Mouse (Mus musculus) gastrocnemius, adult 8-10 months (tissue): ENCODE results near the gene Ros1. TPM values are rescaled to one million over a fixed set of nuclear protein-coding genes. Genes with fewer than 3 reads are reported as not detected.

Experiments
- DNase-seq, 2 experiments: peaks; one replicate each; pipeline ENCODE4 v3.0.0; 2022; ENCODE audit warnings: low spot score in 2 of 2
- total RNA-seq, 4 experiments: library from RNA; stranded (reverse); gene quantifications; 2 replicates each; pipeline ENCODE4 v1.2.4; 2022

The Ros1 gene
- total RNA-seq, 4 experiments from 2014 or later, result 0.05 to 0.08 TPM; not detected in 2

- no peak for DNase-seq
These were observed 34.4 kb downstream of the Ros1 start for GRCm38 (mm10) chr10:52160604-52161003.

DNA sequence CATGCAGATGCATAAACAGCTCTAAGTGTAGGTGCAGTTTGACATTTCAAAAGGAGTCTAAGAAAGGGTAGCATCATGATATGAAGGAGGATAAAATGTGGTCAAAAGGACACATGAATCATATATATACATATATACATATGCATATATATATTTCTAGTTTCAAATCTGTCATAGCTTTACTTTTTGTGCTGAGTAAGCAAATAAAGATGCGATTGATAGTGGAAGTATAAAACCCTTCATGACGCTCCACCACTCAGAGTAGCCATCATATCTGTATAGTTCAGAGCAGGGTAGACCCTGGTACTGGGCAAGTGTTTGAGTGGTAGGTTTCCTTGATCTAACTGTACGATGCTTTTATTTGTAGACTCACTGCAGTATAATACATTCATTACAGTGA lies 35.3 kb downstream of the Ros1 start:
- DNase-seq, result no peak

GRCm38 (mm10) chr10:52133354-52134074 lies 61.5 kb downstream of the Ros1 start:
- DNase-seq, result no peak

DNA sequence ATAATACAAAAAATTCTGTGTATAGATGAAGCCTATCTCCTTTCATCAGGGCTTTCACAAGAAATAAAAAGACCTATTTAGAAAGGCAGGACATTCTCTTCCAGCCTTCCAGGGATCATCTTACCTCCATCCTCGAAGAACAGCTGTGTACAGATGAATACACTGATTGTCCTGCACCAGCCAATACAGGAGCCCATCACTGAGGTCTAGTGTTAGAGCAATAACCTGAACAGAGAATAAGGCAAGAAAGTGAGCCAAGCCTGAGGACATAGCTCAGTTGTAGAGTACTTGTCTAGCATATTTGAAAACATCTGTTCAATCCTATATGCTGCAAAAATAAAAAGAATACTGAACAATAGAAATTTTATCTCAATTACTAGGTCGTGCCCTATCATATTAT lies 64.3 kb downstream of the Ros1 start:
- no peak for DNase-seq

GRCm38 (mm10) chr10:52128874-52129412 lies 66.1 kb downstream of the Ros1 start:
- DNase-seq, result no peak

DNA sequence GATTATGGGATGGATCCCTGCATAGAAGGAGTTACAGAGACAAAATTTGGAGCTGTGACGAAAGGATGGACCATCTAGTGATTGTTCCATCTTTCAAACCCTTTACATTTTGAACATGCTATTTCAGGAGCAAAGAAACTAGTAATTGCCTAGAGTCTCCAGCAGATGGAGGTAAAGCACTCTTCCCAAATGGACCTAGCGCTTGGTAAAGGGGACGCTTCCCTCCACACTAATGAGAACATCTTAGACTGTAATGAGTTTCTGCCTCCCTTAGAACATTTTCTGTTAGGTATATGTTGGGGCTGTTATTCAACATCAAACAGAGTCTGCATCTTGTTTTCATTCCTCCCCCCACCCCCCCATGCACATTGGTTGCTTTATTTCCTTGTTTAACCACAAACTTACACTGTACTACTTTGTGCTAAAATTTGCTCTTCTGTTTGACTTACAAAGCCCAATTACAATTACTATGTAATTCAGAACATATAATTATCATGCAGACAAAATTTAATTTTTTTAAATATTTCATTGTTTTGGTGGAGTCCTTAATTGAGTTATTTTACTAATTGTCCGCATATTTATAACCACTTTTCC lies 88.8 kb downstream of the Ros1 start:
- DNase-seq, result no peak

- DNase-seq, result no peak
These were observed 93.8 kb downstream of the Ros1 start for GRCm38 (mm10) chr10:52101273-52101672.

DNA sequence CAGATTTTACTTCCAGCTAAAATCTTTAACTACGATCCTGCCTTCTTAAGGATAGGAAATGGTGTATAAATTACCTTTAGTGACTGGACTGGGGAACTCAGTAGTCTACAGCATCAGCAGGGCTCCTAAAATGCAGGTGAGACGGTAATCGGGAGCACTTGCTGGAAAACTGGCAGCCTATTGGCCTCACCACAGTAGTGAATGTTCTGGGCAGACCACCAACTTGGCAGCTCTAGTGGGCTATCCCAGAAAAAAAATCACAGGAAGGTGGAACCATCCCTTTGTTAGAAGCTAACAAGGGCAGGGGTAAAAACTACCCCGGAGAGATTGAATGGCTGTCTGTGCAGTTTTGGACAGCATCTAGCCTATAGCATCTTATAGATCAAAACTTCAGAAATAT lies 102.9 kb downstream of the Ros1 start:
- DNase-seq, result no peak

DNA sequence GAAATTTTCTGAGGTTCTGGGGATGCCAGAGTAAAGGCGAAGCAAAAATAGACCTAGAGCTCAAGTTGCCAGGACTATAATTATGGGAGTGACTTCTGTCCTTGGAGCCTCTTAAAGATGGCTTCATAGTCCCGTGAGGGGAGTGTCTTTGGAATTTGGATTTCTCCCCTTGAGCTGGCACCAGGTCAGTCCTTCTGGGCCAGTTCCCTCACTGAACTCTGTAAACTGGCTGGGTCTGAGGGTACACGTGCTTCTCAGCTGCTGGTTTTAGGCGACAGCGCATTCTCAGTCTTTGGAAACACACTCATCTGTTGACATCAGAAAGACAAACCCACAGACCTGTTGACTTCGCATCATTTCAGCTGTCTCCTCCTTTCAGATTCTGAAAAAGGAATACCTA lies 108.4 kb downstream of the Ros1 start:
- DNase-seq, result peak; percentile 12 to 13

DNA sequence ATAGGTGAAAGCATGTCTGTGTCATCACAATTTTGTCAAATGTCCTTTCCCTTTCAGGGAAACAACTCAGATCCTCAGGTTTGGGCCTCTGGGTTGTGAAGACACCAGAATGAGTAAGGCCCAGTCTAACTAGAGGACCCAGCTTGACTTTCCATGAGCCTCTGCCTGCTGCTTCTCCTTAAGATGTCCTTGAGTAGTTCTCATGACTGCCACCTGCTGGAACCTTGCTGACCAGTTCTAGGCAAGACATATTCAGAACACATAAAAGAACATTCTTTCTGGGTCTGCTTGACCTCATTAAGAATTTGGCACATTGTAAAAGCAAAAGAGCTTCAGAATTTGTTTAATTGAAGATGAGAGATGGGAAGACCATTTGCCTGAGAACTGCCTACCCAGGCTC lies 122.6 kb downstream of the Ros1 start:
- DNase-seq, result peak in 1 of 2 experiments; percentile 25

DNA sequence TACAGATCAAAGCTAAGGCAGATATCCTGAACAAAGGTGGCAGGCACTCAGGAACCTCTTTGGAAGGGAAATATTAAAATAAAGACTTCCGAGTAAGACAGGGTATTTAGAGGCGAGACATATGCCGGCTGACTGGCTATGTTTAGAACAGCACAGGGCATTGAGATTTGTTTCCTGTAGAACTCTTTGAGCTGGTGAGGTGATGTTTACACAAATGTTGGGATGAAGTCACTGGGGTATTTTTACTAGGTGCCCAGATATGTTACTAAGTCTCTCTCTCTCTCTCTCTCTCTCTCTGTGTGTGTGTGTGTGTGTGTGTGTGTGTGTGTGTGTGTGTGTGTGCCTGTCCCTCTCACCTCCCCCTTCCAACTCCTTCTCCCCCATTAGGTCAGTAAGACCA lies 146.8 kb downstream of the Ros1 start:
- no peak for DNase-seq

- no peak for DNase-seq
These were observed 152.0 kb downstream of the Ros1 start for GRCm38 (mm10) chr10:52043086-52043485.

GRCm38 (mm10) chr10:52039392-52039791 lies 155.7 kb downstream of the Ros1 start:
- DNase-seq, result no peak

DNA sequence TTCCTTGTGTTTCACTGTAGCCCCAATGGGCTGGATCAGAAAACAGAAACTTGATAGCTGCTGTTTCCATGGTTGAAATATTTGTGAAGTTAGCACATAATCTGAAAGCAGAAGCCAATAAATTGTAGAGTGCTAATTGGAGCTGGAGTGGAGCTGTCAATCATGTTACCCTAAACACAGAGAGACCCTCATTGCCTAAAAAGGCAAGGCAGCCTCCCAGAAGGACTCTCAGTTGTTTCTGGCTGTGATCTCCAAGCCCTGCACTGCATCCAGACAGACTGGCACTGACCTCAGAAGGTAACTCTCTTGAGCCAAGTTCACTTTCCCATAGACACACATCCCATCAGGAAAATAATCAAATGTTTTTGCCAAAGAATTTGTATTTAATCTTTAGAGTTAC lies 161.3 kb downstream of the Ros1 start:
- no peak for DNase-seq

DNA sequence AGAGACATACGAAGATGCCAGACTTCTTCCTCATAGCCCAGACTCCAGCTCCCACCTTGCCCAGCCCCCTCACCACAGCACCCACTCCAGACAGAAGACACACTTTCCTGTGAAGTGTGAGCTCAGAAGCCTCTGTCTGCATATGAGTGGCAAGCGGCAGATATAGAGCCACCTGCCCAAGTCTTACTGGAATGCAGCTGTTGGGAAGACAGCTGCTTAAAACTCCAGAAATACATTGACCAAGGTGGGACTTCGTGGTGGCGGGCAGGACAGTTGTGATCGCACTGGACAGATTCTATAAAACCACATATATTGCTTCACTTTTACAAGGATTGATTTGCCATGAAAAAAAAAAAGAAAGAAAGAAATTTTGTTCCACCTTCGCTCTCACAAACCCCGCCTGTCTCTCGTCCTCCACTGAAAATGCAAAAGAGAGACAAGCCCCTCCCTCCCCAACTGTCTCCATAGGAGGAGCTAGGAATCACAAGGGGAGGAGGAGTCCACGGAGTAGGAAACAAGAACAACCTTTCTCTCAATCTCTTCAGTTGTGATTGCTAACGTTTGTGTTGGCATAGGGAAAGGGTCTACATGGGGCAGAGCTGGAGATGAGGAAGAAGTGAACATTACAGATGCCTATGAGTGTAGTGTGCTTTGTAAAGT lies 165.5 kb downstream of the Ros1 start:
- DNase-seq, result no peak

GRCm38 (mm10) chr10:52028561-52029370 lies 166.3 kb downstream of the Ros1 start:
- DNase-seq, result no peak

DNA sequence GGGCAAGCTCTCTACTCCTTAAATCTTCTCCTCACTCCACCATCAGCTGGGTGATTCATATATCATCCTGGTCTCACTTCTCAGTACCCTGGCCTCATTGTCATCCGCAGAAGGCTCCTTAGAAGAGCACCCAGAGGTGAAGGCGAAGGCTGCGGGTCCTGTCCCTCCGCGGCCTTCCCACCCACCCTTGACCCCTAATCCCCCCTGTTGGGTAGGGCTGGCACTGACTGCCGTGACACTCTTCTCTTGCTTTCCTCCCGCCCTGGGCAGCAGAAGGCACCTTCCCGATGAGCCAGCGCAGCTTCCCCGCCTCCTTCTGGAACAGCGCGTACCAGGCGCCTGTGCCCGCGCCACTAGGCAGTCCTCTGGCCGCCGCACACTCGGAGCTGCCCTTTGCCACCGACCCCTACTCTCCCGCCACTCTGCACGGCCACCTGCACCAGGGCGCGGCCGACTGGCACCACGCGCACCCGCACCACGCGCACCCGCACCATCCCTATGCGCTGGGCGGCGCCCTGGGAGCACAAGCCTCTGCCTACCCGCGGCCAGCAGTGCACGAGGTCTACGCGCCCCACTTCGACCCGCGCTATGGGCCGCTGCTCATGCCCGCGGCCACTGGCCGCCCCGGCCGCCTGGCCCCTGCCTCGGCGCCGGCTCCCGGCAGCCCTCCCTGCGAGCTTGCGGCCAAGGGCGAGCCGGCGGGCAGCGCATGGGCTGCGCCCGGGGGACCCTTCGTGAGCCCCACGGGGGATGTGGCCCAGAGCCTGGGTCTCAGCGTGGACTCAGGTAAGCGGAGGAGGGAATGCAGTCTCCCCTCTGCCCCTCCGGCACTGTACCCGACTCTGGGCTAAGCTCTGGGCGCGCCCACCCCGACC lies 167.6 kb downstream of the Ros1 start:
- peak in 1 of 2 experiments; percentile 24 for DNase-seq

- DNase-seq, result no peak
These were observed 169.2 kb downstream of the Ros1 start for GRCm38 (mm10) chr10:52025821-52026220.

DNA sequence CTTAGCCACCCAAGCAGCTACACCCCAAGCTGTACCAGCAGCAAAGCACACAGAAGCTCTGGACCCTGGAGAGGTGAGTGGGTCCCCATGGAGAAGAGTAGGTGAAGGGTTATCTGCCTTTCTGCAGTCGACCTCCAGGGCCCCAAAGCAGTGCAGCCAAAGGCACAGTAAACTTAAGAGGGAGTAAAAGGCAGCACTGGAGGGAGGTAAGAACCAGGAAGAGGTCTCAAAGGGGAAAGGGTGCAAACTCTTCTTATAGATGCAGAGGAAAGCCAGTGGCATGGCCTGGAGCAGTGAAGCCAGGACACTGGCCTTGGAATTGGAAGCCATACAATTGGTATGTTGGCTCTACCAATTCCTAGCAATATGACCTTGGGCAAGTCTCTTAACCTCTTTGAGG lies 169.8 kb downstream of the Ros1 start:
- DNase-seq, result no peak

DNA sequence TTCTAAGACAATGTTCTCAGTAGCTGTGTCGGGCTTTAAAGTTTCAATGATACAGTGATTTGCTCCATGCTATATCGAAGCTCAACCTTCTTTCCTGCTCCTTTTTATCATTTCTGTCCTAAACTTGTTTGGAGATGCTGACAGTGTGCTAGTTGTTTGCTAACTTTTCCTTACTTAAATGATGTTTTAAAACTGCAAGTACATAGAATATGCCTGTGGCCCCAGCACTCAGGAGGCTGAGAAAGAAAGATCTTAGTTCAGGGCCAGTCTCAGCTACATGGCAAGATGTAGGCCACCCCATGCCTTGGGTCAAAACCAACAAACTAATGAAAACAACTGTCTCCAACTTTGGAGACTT lies 171.0 kb downstream of the Ros1 start:
- DNase-seq, result no peak
